Mouse (Mus musculus): ENCODE measurements around the gene Fbxl17. TPM values are rescaled to one million over a fixed set of nuclear protein-coding genes. Genes with fewer than 3 reads are reported as not detected.
A peak's percentile ranks its signal among the peaks of the same experiment; 100 is the strongest.

The Fbxl17 gene
- polyA plus RNA-seq, 1 experiment from 2014 or later = 4.3 TPM

GRCm38 (mm10) chr17:63361679-63362078 lies 138.1 kb downstream of the Fbxl17 start:
- no peak for TF ChIP-seq CTCF (IDR thresholded peaks at IDR 0.05; ENCODE audit: low read depth)
- no peaks in the 10 kb centered on the region for H3K27me3 ChIP-seq (replicated peaks; ENCODE audit: control insufficient read depth, insufficient read depth, low read length)
- no peak overlapping the region for H3K27ac ChIP-seq (ENCODE audit: low read depth, low read length)
- ATAC-seq = no peak
- WGBS = 88% methylated on average over 9 of the region's 9 CpGs
- H3K4me1 ChIP-seq (replicated peaks; ENCODE audit: control insufficient read depth, insufficient read depth, low read length) = no peaks in the 10 kb centered on the region
- no peaks in the 10 kb centered on the region for H3K36me3 ChIP-seq (ENCODE audit: control insufficient read depth, insufficient read depth)
- no peaks in the 10 kb centered on the region for H3K9me3 ChIP-seq (ENCODE audit: control insufficient read depth)
- H3K4me3 ChIP-seq (ENCODE audit: low read depth, low read length) = no peak overlapping the region
- no peak overlapping the region for H3K9ac ChIP-seq (ENCODE audit: low read depth, low read length)
- H3K4me2 ChIP-seq (replicated peaks; ENCODE audit: low read depth) = no peak overlapping the region

DNA sequence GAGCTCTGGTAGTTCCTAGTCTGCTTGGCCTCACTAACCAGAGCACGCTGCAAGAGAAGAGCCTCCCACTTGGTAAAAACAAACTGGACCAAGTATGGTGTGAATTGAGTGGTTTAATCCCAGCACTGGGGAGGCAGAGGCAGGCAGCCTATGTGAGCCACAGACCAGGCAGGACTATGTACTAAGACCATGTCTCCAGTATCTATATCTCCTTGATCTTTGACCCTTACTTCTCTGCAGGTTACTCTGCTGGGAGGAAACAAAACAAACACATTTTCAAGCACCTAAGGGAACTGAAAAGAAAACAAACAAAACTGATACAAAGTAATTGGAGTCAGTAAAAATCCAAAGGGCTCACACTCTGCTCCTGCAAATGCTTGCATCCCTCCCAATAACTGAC lies 141.0 kb downstream of the Fbxl17 start:
- no peak for TF ChIP-seq CTCF (IDR thresholded peaks at IDR 0.05; ENCODE audit: low read depth)
- ATAC-seq = peak; percentile 54; the same call in 1 of the 2 replicates

DNA sequence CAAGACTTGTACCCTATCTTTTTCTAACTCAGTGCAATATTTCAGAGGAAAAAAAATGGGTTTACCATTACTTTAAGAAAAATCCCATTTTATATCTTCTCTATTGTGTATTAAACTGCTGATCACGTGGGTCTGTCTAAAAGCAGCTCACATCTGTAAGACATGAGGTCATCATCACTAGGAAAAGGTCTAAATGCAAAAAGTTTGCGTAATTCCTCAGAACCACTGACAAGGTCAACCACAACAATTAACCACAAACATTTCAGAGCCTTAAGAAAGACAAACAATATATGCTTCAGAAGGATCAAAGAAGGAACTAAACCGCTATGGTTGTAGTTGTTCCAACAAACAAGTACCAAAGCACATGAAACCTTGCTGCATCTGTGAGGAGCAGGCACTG lies 143.6 kb downstream of the Fbxl17 start:
- 81% methylated on average over 3 of the region's 3 CpGs for WGBS
- H3K4me3 ChIP-seq (ENCODE audit: low read depth, low read length) = no peak overlapping the region
- no peak for ATAC-seq

More for the DNA sequence above, 141.0 kb downstream of the Fbxl17 start:
- no peak overlapping the region for H3K27ac ChIP-seq (ENCODE audit: low read depth, low read length)
- no peak overlapping the region for H3K4me3 ChIP-seq (ENCODE audit: low read depth, low read length)
- no peaks in the 10 kb centered on the region for H3K4me1 ChIP-seq (replicated peaks; ENCODE audit: control insufficient read depth, insufficient read depth, low read length)
- no peaks in the 10 kb centered on the region for H3K27me3 ChIP-seq (replicated peaks; ENCODE audit: control insufficient read depth, insufficient read depth, low read length)
- no peaks in the 10 kb centered on the region for H3K9me3 ChIP-seq (ENCODE audit: control insufficient read depth)
- H3K36me3 ChIP-seq (ENCODE audit: control insufficient read depth, insufficient read depth) = 0 out of 2 replicates have a peak, but pooled peaks cover 6% of the 10 kb centered on the region
- no peak overlapping the region for H3K4me2 ChIP-seq (replicated peaks; ENCODE audit: low read depth)
- H3K9ac ChIP-seq (ENCODE audit: low read depth, low read length) = no peak overlapping the region
- 38% methylated on average over 1 of the region's 1 CpGs for WGBS

GRCm38 (mm10) chr17:63352634-63353195 lies 147.1 kb downstream of the Fbxl17 start:
- Histone ChIP-seq H3K4me1 (replicated peaks; ENCODE audit: control insufficient read depth, insufficient read depth, low read length) (no peaks in the 10 kb centered on the region), H3K9ac (ENCODE audit: low read depth, low read length) (no peak overlapping the region), H3K36me3 (ENCODE audit: control insufficient read depth, insufficient read depth) (0 out of 2 replicates have a peak, but pooled peaks cover 6% of the 10 kb centered on the region), H3K27ac (ENCODE audit: low read depth, low read length) (no peak overlapping the region), H3K9me3 (ENCODE audit: control insufficient read depth) (no peaks in the 10 kb centered on the region), H3K4me3 (ENCODE audit: low read depth, low read length) (no peak overlapping the region), H3K27me3 (replicated peaks; ENCODE audit: control insufficient read depth, insufficient read depth, low read length) (no peaks in the 10 kb centered on the region), H3K4me2 (replicated peaks; ENCODE audit: low read depth) (no peak overlapping the region)
- 93% methylated on average over 6 of the region's 6 CpGs for WGBS
- no peak for ATAC-seq
- TF ChIP-seq CTCF (IDR thresholded peaks at IDR 0.05; ENCODE audit: low read depth) = no peak

More for the DNA sequence above, 143.6 kb downstream of the Fbxl17 start:
- Histone ChIP-seq H3K4me2 (replicated peaks; ENCODE audit: low read depth) (no peak overlapping the region), H3K4me1 (replicated peaks; ENCODE audit: control insufficient read depth, insufficient read depth, low read length) (no peaks in the 10 kb centered on the region), H3K9me3 (ENCODE audit: control insufficient read depth) (no peaks in the 10 kb centered on the region), H3K27ac (ENCODE audit: low read depth, low read length) (no peak overlapping the region), H3K36me3 (ENCODE audit: control insufficient read depth, insufficient read depth) (0 out of 2 replicates have a peak, but pooled peaks cover 6% of the 10 kb centered on the region), H3K27me3 (replicated peaks; ENCODE audit: control insufficient read depth, insufficient read depth, low read length) (no peaks in the 10 kb centered on the region), H3K9ac (ENCODE audit: low read depth, low read length) (no peak overlapping the region)
- TF ChIP-seq CTCF (IDR thresholded peaks at IDR 0.05; ENCODE audit: low read depth) = no peak

DNA sequence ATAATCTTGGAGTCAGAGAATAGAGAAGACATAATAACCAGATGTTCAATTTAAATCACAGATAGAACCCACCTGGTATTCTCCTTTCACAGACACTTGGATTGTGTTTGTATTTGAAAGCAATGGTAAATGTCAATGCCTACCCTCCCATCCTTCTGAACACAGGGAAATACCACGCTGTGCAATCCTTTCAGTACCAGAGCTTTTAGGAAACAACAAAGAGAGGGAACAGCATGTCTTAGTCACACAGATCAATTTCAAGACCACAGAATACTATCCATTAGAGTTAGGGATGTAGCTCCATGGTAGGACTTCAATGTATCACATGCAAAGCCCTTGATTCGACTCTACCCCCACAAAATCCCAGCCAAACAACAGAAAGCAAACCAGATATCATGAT lies 148.1 kb downstream of the Fbxl17 start:
- H3K4me2 ChIP-seq (replicated peaks; ENCODE audit: low read depth) = no peak overlapping the region
- H3K27ac ChIP-seq (ENCODE audit: low read depth, low read length) = no peak overlapping the region
- H3K4me1 ChIP-seq (replicated peaks; ENCODE audit: control insufficient read depth, insufficient read depth, low read length) = no peaks in the 10 kb centered on the region
- no peak overlapping the region for H3K4me3 ChIP-seq (ENCODE audit: low read depth, low read length)
- TF ChIP-seq CTCF (IDR thresholded peaks at IDR 0.05; ENCODE audit: low read depth) = no peak
- 0 out of 2 replicates have a peak, but pooled peaks cover 6% of the 10 kb centered on the region for H3K36me3 ChIP-seq (ENCODE audit: control insufficient read depth, insufficient read depth)
- H3K27me3 ChIP-seq (replicated peaks; ENCODE audit: control insufficient read depth, insufficient read depth, low read length) = no peaks in the 10 kb centered on the region
- ATAC-seq = no peak
- no peaks in the 10 kb centered on the region for H3K9me3 ChIP-seq (ENCODE audit: control insufficient read depth)
- no peak overlapping the region for H3K9ac ChIP-seq (ENCODE audit: low read depth, low read length)
- WGBS = 75% methylated on average over 2 of the region's 2 CpGs

- no peak overlapping the region for H3K4me3 ChIP-seq (ENCODE audit: low read depth, low read length)
- H3K4me1 ChIP-seq (replicated peaks; ENCODE audit: control insufficient read depth, insufficient read depth, low read length) = no peaks in the 10 kb centered on the region
- H3K9ac ChIP-seq (ENCODE audit: low read depth, low read length) = no peak overlapping the region
- no peaks in the 10 kb centered on the region for H3K9me3 ChIP-seq (ENCODE audit: control insufficient read depth)
- H3K36me3 ChIP-seq (ENCODE audit: control insufficient read depth, insufficient read depth) = 0 out of 2 replicates have a peak, but pooled peaks cover under 1% of the 10 kb centered on the region
- no peak overlapping the region for H3K4me2 ChIP-seq (replicated peaks; ENCODE audit: low read depth)
- no peak for ATAC-seq
- TF ChIP-seq CTCF (IDR thresholded peaks at IDR 0.05; ENCODE audit: low read depth) = no peak
- 79% methylated on average over 4 of the region's 4 CpGs for WGBS
- H3K27me3 ChIP-seq (replicated peaks; ENCODE audit: control insufficient read depth, insufficient read depth, low read length) = no peaks in the 10 kb centered on the region
- no peak overlapping the region for H3K27ac ChIP-seq (ENCODE audit: low read depth, low read length)
Measured at GRCm38 (mm10) chr17:63350876-63351509, 148.8 kb downstream of the Fbxl17 start.

Data from intestine, postnatal 0 days (tissue).